Mouse (Mus musculus): ENCODE results near the gene Frmd8. TPM values are rescaled to one million over a fixed set of nuclear protein-coding genes. Genes with fewer than 3 reads are reported as not detected.

The Frmd8 gene
- polyA plus RNA-seq, 1 experiment from 2014 or later: 9.4 TPM

Other genes starting within 250 kb of the Frmd8 start
- gene Rela, start 237.8 kb downstream of the Frmd8 start, polyA plus RNA-seq (2014; fragmentation: Nextera tagmentation; extraction: Ambion mirVana): 26.9 and 31.0 TPM in 2 replicates
- 7.7 and 12.6 TPM in 2 replicates for gene Sipa1, start 211.6 kb downstream of the Frmd8 start, polyA plus RNA-seq (2014; fragmentation: Nextera tagmentation; extraction: Ambion mirVana)
- 6.8 and 11.1 TPM in 2 replicates for gene Map3k11, start 186.5 kb downstream of the Frmd8 start, polyA plus RNA-seq (2014; fragmentation: Nextera tagmentation; extraction: Ambion mirVana)
- gene Pcnx3, start 186.4 kb downstream of the Frmd8 start, polyA plus RNA-seq (2014; fragmentation: Nextera tagmentation; extraction: Ambion mirVana): 34.4 and 34.5 TPM in 2 replicates
- gene Kcnk7, start 170.9 kb downstream of the Frmd8 start, polyA plus RNA-seq (2014; fragmentation: Nextera tagmentation; extraction: Ambion mirVana): not detected in 2 replicates
- 7.8 and 8.9 TPM in 2 replicates for gene Ehbp1l1, start 149.0 kb downstream of the Frmd8 start, polyA plus RNA-seq (2014; fragmentation: Nextera tagmentation; extraction: Ambion mirVana)
- 145 and 152 TPM in 2 replicates for gene Fam89b, start 145.6 kb downstream of the Frmd8 start, polyA plus RNA-seq (2014; fragmentation: Nextera tagmentation; extraction: Ambion mirVana)
- 14.0 and 25.7 TPM in 2 replicates for gene Ltbp3, start 134.4 kb downstream of the Frmd8 start, polyA plus RNA-seq (2014; fragmentation: Nextera tagmentation; extraction: Ambion mirVana)
- 78.5 and 78.6 TPM in 2 replicates for gene Scyl1, start 103.9 kb downstream of the Frmd8 start, polyA plus RNA-seq (2014; fragmentation: Nextera tagmentation; extraction: Ambion mirVana)
- gene Slc25a45, start 2.5 kb upstream of the Frmd8 start, polyA plus RNA-seq (2014; fragmentation: Nextera tagmentation; extraction: Ambion mirVana): 0.59 and 1.3 TPM in 2 replicates
- 11.4 and 12.8 TPM in 2 replicates for gene Tigd3, start 18.9 kb upstream of the Frmd8 start, polyA plus RNA-seq (2014; fragmentation: Nextera tagmentation; extraction: Ambion mirVana)
- gene Dpf2, start 37.7 kb upstream of the Frmd8 start, polyA plus RNA-seq (2014; fragmentation: Nextera tagmentation; extraction: Ambion mirVana): 85.3 and 102 TPM in 2 replicates
- gene Cdc42ep2, start 49.5 kb upstream of the Frmd8 start, polyA plus RNA-seq (2014; fragmentation: Nextera tagmentation; extraction: Ambion mirVana): 16.7 and 17.4 TPM in 2 replicates
- gene Pola2, start 88.9 kb upstream of the Frmd8 start, polyA plus RNA-seq (2014; fragmentation: Nextera tagmentation; extraction: Ambion mirVana): 18.0 and 21.6 TPM in 2 replicates
- not detected in 2 replicates for gene Slc22a20, start 110.9 kb upstream of the Frmd8 start, polyA plus RNA-seq (2014; fragmentation: Nextera tagmentation; extraction: Ambion mirVana)
- 3.4 and 7.0 TPM in 2 replicates for gene Capn1, start 140.6 kb upstream of the Frmd8 start, polyA plus RNA-seq (2014; fragmentation: Nextera tagmentation; extraction: Ambion mirVana)
- 29.3 and 35.3 TPM in 2 replicates for gene Syvn1, start 171.3 kb upstream of the Frmd8 start, polyA plus RNA-seq (2014; fragmentation: Nextera tagmentation; extraction: Ambion mirVana)
- 63.2 and 65.5 TPM in 2 replicates for gene Mrpl49, start 182.5 kb upstream of the Frmd8 start, polyA plus RNA-seq (2014; fragmentation: Nextera tagmentation; extraction: Ambion mirVana)
- 538 and 563 TPM in 2 replicates for gene Fau, start 182.6 kb upstream of the Frmd8 start, polyA plus RNA-seq (2014; fragmentation: Nextera tagmentation; extraction: Ambion mirVana)
- 34.3 and 34.8 TPM in 2 replicates for gene Znhit2, start 185.9 kb upstream of the Frmd8 start, polyA plus RNA-seq (2014; fragmentation: Nextera tagmentation; extraction: Ambion mirVana)
- 53.4 and 63.7 TPM in 2 replicates for gene Tm7sf2, start 193.1 kb upstream of the Frmd8 start, polyA plus RNA-seq (2014; fragmentation: Nextera tagmentation; extraction: Ambion mirVana)
- gene Vps51, start 202.0 kb upstream of the Frmd8 start, polyA plus RNA-seq (2014; fragmentation: Nextera tagmentation; extraction: Ambion mirVana): 72.9 and 73.2 TPM in 2 replicates
- 0.55 TPM in 1 of 2 replicates, not detected in the other for gene Tmem262, start 204.8 kb upstream of the Frmd8 start, polyA plus RNA-seq (2014; fragmentation: Nextera tagmentation; extraction: Ambion mirVana)
- 1.2 and 1.7 TPM in 2 replicates for gene Gm28374, start 207.0 kb upstream of the Frmd8 start, polyA plus RNA-seq (2014; fragmentation: Nextera tagmentation; extraction: Ambion mirVana)
- gene Zfpl1, start 209.7 kb upstream of the Frmd8 start, polyA plus RNA-seq (2014; fragmentation: Nextera tagmentation; extraction: Ambion mirVana): 74.0 and 85.6 TPM in 2 replicates
- 3.0 and 3.5 TPM in 2 replicates for gene Cdca5, start 209.7 kb upstream of the Frmd8 start, polyA plus RNA-seq (2014; fragmentation: Nextera tagmentation; extraction: Ambion mirVana)
- not detected in 2 replicates for gene AC131692.1, start 219.1 kb upstream of the Frmd8 start, polyA plus RNA-seq (2014; fragmentation: Nextera tagmentation; extraction: Ambion mirVana)
- 0.44 and 0.52 TPM in 2 replicates for gene Naaladl1, start 230.5 kb upstream of the Frmd8 start, polyA plus RNA-seq (2014; fragmentation: Nextera tagmentation; extraction: Ambion mirVana)
- 52.1 and 53.1 TPM in 2 replicates for gene Sac3d1, start 243.4 kb upstream of the Frmd8 start, polyA plus RNA-seq (2014; fragmentation: Nextera tagmentation; extraction: Ambion mirVana)

All from neural tube, embryonic 14.5 days (tissue).